Mouse (Mus musculus) neural tube, embryonic 15.5 days (tissue): ENCODE results near the gene Tarm1. TPM values are rescaled to one million over a fixed set of nuclear protein-coding genes. Genes with fewer than 3 reads are reported as not detected.

Source experiments
- ATAC-seq: fragments of 200-750 bp; cut with Nextera tagmentation; 2 replicates; pipeline ENCODE4 v1.8.0; 2017; ENCODE audit warnings: mild to moderate bottlenecking, moderate TSS enrichment, moderate library complexity; ENCODE audit not compliant: low FRiP score
- H3K27ac ChIP-seq: fragments of 300-500 bp; sonication (generic); replicated peaks from 2 replicates; pipeline ENCODE4 v1.5.1; 2015; ENCODE audit warnings: mild to moderate bottlenecking, inconsistent platforms
- H3K27me3 ChIP-seq: fragments of 300-500 bp; sonication (generic); replicated peaks from 2 replicates; pipeline ENCODE4 v1.6.1; 2015; ENCODE audit warnings: inconsistent platforms
- H3K36me3 ChIP-seq: fragments of 300-500 bp; sonication (generic); 2 replicates; pipeline ENCODE4 v1.6.1; 2015; ENCODE audit warnings: inconsistent platforms
- H3K4me1 ChIP-seq: fragments of 300-500 bp; sonication (generic); 2 replicates; pipeline ENCODE4 v1.6.1; 2015; ENCODE audit warnings: inconsistent platforms
- H3K4me2 ChIP-seq: fragments of 300-500 bp; sonication (generic); 2 replicates; pipeline ENCODE4 v1.6.1; 2015; ENCODE audit warnings: inconsistent platforms, mild to moderate bottlenecking, moderate library complexity
- H3K4me3 ChIP-seq: fragments of 300-500 bp; sonication (generic); replicated peaks from 2 replicates; pipeline ENCODE4 v1.5.1; 2015; ENCODE audit warnings: mild to moderate bottlenecking, inconsistent platforms
- H3K9ac ChIP-seq: fragments of 300-500 bp; sonication (generic); replicated peaks from 2 replicates; pipeline ENCODE4 v1.6.1; 2015; ENCODE audit warnings: mild to moderate bottlenecking, inconsistent platforms
- H3K9me3 ChIP-seq: fragments of 300-500 bp; sonication (generic); replicated peaks from 2 replicates; pipeline ENCODE4 v1.6.1; 2016; ENCODE audit warnings: inconsistent platforms
- WGBS: fragments of 180-500 bp; shearing (Covaris S2); methylation state at CpG from one replicate; pipeline ENCODE4 v1.1.7; 2015; ENCODE audit warnings: mixed read lengths; 5-methylcytosine and 5-hydroxymethylcytosine counted together
- polyA plus RNA-seq: library from polyadenylated mRNA; unstranded; fragments of >200 nt; fragmentation: Nextera tagmentation; extraction: Ambion mirVana; gene quantifications from 2 replicates; pipeline ENCODE4 v1.2.1, GENCODE M21; 2015

The Tarm1 gene
- polyA plus RNA-seq: 0.13 and 0.15 TPM in 2 replicates

- ATAC-seq: no peak
- no peaks in the 10 kb centered on the region for H3K36me3 ChIP-seq
- 89% methylated on average over 6 of the region's 6 CpGs for WGBS
Measured at GRCm38 (mm10) chr7:3502439-3502838, at the start of gene Tarm1. Gene Tarm1 (minus strand): TSS chr7:3502624.

DNA sequence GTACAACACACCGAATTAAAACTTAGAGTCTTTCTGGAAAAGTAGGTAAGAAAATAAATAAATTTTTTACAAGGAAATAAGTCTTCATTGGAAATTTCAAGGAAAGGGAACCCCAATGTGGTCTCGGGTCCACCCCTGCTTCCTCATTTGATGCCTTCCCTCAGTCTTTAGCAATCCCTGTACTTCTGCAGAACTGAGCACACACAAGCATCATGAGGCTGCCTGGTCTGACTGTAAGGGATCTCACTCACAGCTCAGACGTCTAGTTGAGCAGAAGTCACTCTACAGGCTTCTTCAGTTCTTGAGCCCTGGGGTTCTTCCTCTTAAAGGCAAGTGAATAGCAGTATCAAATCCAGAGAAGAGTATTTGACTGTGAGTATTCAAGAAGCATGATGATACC, 3.5 kb upstream of the Tarm1 start:
- H3K27me3 ChIP-seq: no peaks in the 10 kb centered on the region
- H3K36me3 ChIP-seq: no peaks in the 10 kb centered on the region
- H3K4me1 ChIP-seq: no peaks in the 10 kb centered on the region
- no peaks in the 10 kb centered on the region for H3K9me3 ChIP-seq
- H3K27ac ChIP-seq: no peak overlapping the region
- no peak overlapping the region for H3K4me2 ChIP-seq
- no peak for ATAC-seq
- H3K4me3 ChIP-seq: no peak overlapping the region
- no peak overlapping the region for H3K9ac ChIP-seq
- 90% methylated on average over 3 of the region's 3 CpGs for WGBS

More at GRCm38 (mm10) chr7:3502439-3502838, at the start of gene Tarm1:
- Histone ChIP-seq H3K27me3 (no peaks in the 10 kb centered on the region), H3K9ac (no peak within 1 kb of the TSS), H3K27ac (no peak within 1 kb of the TSS), H3K4me1 (no peaks in the 10 kb centered on the region), H3K9me3 (no peaks in the 10 kb centered on the region), H3K4me2 (no peak within 1 kb of the TSS), H3K4me3 (no peak within 1 kb of the TSS)

DNA sequence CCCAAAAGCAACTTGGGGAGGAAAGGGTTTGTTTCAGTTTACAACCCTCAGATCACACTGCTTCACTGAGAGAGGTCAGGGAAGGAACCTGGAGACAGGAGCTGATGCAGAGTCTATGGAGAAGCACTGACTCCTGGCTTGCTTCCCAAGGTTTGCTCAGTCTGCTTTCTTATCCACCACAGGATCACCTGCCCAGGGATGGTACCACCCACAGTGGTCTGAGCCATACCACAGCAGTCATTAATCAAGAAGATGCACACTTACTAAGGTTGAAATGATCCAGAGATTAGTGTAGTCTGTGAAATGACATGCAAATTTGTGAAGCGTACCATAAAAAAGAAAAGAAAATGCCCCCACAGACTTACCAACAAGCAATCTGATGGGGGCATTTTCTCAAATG, 2.0 kb downstream of the Tarm1 start:
- Histone ChIP-seq H3K27me3 (no peaks in the 10 kb centered on the region), H3K4me3 (no peak overlapping the region), H3K27ac (no peak overlapping the region), H3K4me1 (no peaks in the 10 kb centered on the region), H3K9me3 (no peaks in the 10 kb centered on the region), H3K4me2 (no peak overlapping the region), H3K9ac (no peak overlapping the region), H3K36me3 (no peaks in the 10 kb centered on the region)
- WGBS: 91% methylated on average over 1 of the region's 1 CpGs
- no peak for ATAC-seq

GRCm38 (mm10) chr7:3481948-3482608, 20.3 kb downstream of the Tarm1 start:
- no peak for ATAC-seq
- Histone ChIP-seq H3K27ac (no peak overlapping the region), H3K4me1 (no peaks in the 10 kb centered on the region), H3K4me2 (no peak overlapping the region), H3K4me3 (no peak overlapping the region), H3K9me3 (no peaks in the 10 kb centered on the region), H3K9ac (no peak overlapping the region), H3K36me3 (no peaks in the 10 kb centered on the region), H3K27me3 (no peaks in the 10 kb centered on the region)
- WGBS: 94% methylated on average over 6 of the region's 6 CpGs

DNA sequence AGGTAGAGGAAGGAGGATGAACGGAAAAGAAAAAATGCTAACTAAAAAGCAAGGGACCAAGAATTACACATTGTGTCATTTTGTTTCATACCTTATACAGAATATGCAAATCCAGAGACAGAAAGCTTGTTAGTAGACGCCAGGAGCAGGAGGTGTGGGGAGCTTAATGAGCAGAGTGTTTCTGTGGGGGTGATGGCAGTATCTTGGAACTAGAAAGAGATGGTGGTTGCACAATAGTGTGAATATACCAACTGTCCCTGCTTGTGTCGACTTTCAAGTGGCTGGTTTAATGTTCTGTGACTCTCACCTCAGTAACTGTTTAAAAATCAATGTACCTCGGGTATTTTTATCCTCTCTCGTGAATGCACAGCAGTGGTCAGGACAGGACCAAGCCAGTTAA, 25.7 kb downstream of the Tarm1 start:
- H3K36me3 ChIP-seq: no peaks in the 10 kb centered on the region
- no peaks in the 10 kb centered on the region for H3K27me3 ChIP-seq
- no peak for ATAC-seq
- H3K4me3 ChIP-seq: no peak overlapping the region
- H3K9me3 ChIP-seq: no peaks in the 10 kb centered on the region
- H3K27ac ChIP-seq: no peak overlapping the region
- H3K4me1 ChIP-seq: peaks cover 2% of the 10 kb centered on the region; the same call in 1 of the 2 replicates
- H3K4me2 ChIP-seq: no peak overlapping the region
- H3K9ac ChIP-seq: no peak overlapping the region
- WGBS: 81% methylated on average over 5 of the region's 5 CpGs

DNA sequence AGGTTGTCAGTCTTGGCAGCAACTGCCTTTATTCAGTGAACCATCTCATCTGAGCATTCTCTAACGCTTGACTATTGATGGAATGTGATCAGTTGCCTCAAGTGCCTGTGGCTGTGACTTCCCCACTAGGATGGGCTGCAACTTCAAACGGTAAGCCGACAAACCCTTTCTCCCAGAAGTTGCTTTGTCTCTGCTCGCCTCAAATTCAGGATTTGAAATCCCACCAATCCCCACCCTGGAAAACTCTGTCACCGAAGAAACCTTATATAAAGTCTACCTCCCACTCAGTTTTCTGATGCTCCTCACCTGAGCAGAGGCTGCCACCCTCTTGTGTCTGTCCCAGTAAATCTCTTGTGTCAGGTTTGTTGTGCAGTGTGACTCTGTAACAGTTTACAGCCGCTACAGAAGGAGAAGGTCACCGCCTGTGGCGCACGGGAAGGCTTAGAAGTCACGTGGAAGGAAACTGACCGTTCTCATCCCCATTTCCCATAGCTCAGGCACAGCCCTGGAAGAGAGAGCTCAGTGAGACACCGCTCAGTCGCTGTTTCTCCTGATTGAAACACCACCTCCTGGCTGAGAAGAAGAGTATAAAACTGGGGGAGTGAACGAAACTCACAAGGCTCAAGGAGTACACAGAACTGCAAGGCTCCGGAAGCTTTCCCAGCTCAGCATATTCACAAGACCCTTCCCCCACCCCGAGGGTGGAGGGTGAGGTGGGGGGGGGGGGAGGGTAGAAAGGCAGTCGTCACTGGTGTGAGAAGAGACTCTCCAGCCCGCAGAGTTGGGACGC, 27.9 kb downstream of the Tarm1 start:
- Histone ChIP-seq H3K27ac (no peak overlapping the region), H3K4me1 (peaks cover 2% of the 10 kb centered on the region; the same call in 1 of the 2 replicates), H3K27me3 (no peaks in the 10 kb centered on the region), H3K4me2 (peak overlapping the region; percentile 41), H3K36me3 (no peaks in the 10 kb centered on the region), H3K9ac (no peak overlapping the region), H3K9me3 (no peaks in the 10 kb centered on the region), H3K4me3 (no peak overlapping the region)
- 6% methylated on average over 19 of the region's 19 CpGs for WGBS
- ATAC-seq: no peak

DNA sequence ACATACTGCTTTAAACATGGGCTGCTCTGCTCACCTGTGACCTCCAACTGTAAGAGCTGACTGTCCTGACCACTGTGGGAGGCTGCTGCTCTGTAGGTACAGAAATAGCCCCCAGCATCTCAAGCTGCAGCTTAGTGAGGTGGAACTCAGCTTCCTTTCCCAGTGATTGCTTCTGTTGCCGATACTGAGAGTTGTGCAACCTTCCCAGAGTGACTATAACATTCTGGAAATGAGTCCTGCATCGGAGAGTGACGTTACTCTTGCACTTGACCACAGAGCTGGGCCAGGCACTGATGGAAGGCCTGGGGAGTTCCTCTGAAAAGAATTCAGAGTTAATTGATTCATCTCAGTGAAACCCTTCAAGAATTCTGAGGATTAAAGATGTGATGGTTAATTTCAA, 29.6 kb downstream of the Tarm1 start:
- WGBS: 78% methylated on average over 3 of the region's 3 CpGs
- Histone ChIP-seq H3K4me1 (peaks cover 2% of the 10 kb centered on the region; the same call in 1 of the 2 replicates), H3K9me3 (no peaks in the 10 kb centered on the region)

GRCm38 (mm10) chr7:3468614-3469013, 33.8 kb downstream of the Tarm1 start:
- WGBS: 69% methylated on average over 2 of the region's 2 CpGs

More for the DNA sequence above, 29.6 kb downstream of the Tarm1 start:
- Histone ChIP-seq H3K27me3 (no peaks in the 10 kb centered on the region), H3K4me3 (no peak overlapping the region), H3K9ac (no peak overlapping the region), H3K36me3 (no peaks in the 10 kb centered on the region), H3K27ac (no peak overlapping the region), H3K4me2 (no peak overlapping the region)
- ATAC-seq: no peak

DNA sequence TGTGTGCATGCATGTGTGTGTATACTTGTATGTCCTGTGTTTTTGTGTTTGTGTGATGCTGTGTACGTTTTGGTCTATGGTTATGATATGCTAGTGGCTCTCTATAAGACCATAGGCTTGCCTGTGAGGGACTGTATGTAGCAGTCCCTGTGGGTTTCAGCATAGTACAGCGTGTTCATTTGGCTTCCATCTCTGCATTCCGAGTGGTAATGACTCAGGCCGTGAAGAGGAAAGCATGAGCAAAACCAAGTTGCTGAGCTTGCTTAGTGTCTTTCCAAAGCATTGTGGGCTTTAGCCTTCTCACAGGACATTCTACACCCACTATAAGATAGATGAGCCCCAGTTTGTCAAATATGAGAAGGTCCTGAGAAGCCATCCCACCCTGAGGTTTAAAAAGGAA, 39.1 kb downstream of the Tarm1 start:
- ATAC-seq: no peak
- H3K4me1 ChIP-seq: no peaks in the 10 kb centered on the region
- H3K9ac ChIP-seq: no peak overlapping the region
- H3K36me3 ChIP-seq: no peaks in the 10 kb centered on the region
- no peaks in the 10 kb centered on the region for H3K27me3 ChIP-seq
- H3K9me3 ChIP-seq: no peaks in the 10 kb centered on the region
- 89% methylated on average over 4 of the region's 4 CpGs for WGBS
- no peak overlapping the region for H3K4me3 ChIP-seq
- no peak overlapping the region for H3K4me2 ChIP-seq
- no peak overlapping the region for H3K27ac ChIP-seq

More at GRCm38 (mm10) chr7:3468614-3469013, 33.8 kb downstream of the Tarm1 start:
- no peaks in the 10 kb centered on the region for H3K4me1 ChIP-seq
- H3K4me3 ChIP-seq: no peak overlapping the region
- no peak for ATAC-seq
- no peaks in the 10 kb centered on the region for H3K27me3 ChIP-seq
- no peak overlapping the region for H3K27ac ChIP-seq
- H3K9ac ChIP-seq: no peak overlapping the region
- no peaks in the 10 kb centered on the region for H3K36me3 ChIP-seq
- H3K9me3 ChIP-seq: no peaks in the 10 kb centered on the region
- H3K4me2 ChIP-seq: no peak overlapping the region

DNA sequence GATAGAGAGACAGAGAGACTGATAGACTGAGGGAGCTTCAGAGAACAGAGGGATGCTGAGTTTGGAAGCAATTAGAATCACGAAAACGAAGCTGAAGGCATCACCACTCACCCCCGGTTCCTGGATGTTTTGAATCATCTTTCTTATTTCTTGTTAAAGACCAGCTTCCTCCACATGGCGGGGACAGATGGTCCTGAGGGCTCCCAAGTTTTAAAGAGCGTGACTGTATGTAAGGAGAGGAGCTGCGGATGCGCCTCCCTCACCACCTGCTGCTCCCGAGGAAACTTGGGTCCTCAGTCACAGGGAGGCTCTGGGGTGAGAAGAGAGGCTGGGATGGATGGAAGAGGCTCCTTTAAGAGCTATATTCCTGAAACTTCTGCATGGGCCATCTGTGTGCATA, 42.2 kb downstream of the Tarm1 start:
- WGBS: 90% methylated on average over 8 of the region's 8 CpGs
- H3K4me1 ChIP-seq: no peaks in the 10 kb centered on the region
- no peak overlapping the region for H3K9ac ChIP-seq
- H3K9me3 ChIP-seq: no peaks in the 10 kb centered on the region
- no peaks in the 10 kb centered on the region for H3K27me3 ChIP-seq
- H3K36me3 ChIP-seq: no peaks in the 10 kb centered on the region
- no peak overlapping the region for H3K4me2 ChIP-seq
- no peak overlapping the region for H3K27ac ChIP-seq
- H3K4me3 ChIP-seq: no peak overlapping the region
- ATAC-seq: no peak

DNA sequence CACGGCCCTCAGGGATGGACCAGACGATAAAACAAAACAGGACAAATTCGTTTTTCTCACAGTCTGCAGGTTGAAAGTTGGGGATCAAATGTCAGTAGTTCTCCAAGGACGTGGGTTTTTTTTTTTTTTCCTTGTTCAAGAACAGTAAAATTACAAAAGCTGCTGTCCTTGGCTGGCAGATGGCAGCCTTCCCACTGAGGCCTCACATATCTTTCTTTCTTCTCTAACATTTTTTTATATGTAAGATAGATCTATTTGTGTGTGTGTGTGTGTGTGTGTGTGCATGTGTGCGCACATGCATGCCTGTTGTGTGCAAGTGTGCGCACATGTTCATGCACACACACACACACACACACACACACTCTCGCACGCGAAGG, 44.6 kb downstream of the Tarm1 start:
- WGBS: 79% methylated on average over 9 of the region's 9 CpGs
- no peak for ATAC-seq

More for the DNA sequence above, 44.6 kb downstream of the Tarm1 start:
- H3K9me3 ChIP-seq: no peaks in the 10 kb centered on the region
- no peak overlapping the region for H3K4me3 ChIP-seq
- no peak overlapping the region for H3K27ac ChIP-seq
- H3K27me3 ChIP-seq: no peaks in the 10 kb centered on the region
- no peaks in the 10 kb centered on the region for H3K4me1 ChIP-seq
- no peak overlapping the region for H3K4me2 ChIP-seq
- H3K36me3 ChIP-seq: no peaks in the 10 kb centered on the region
- H3K9ac ChIP-seq: no peak overlapping the region
